12 mouse cellular contexts compared by ENCODE assay signal in the genomic region with DNA sequence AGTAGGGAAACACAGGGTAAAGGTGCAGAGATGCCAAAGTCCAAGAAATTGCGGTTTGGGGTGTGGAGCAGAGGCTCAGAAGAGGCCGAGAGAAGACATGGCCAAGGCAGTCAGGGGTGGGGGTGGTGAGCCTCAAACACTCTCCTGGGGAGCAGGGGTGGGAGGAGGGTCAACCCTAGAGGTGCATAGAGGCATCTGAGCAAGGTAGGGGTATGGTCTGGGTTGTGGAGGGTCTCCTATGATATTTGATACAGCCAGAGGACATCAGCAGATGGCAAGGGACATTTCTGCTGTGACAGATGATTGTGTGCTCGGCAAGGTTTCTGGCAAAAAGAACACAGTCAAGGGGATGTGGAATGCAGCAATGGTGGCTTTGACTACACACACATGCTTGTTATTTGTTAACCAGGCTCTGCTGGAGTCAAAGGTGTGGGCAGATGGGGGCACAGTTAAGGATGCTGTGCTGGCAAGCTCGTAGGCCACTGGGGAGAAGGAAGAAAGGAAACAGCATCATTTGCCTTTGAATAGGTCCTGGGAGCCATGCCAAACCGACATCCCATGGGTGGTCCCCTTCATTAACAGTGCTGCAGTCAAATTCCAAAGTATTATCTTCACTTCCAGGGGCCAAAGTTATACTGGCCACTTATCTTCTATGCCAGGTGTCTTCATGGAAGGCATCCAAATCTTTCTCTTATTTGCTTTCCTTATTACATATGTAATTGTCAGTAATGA. TPM values are rescaled to one million over a fixed set of nuclear protein-coding genes. Genes with fewer than 3 reads are reported as not detected.
DNase-seq lines count a peak whose midpoint lies in the region; ATAC-seq lines count a peak whose summit lies in the region.
"Had no signal": no experiment of that assay in that cellular context is flagged by ENCODE, and none has a peak within 500 bp of the region (broad histone marks: within the 10 kb centered on the region; RNA-seq: fewer than 3 reads in every experiment).

No protein-coding gene starts in this region.

- H3K27me3 ChIP-seq in hindbrain, embryonic 12.5 days, result no peaks in the 10 kb centered on the region
- H3K27me3 ChIP-seq in hindbrain, embryonic 11.5 days (ENCODE audit: control insufficient read depth, insufficient read depth, low read length), result no peaks in the 10 kb centered on the region
- H3K27me3 ChIP-seq in hindbrain, embryonic 16.5 days (replicated peaks; ENCODE audit: control insufficient read depth, insufficient read depth, low read length), result no peaks in the 10 kb centered on the region
- H3K27me3 ChIP-seq: limb, embryonic 13.5 days had no signal

- no peak for DNase-seq in hindbrain, embryonic 11.5 days (ENCODE audit: low spot score)
- DNase-seq in MN1 (ENCODE audit: low spot score), result peak; percentile 44
- DNase-seq in lung, postnatal 4 days, result peak; percentile 63 to 72
- no peak for DNase-seq in frontal cortex, adult 2 months (ENCODE audit: extremely low spot score in 1 of 2, low spot score in 1 of 2)
- no peak for DNase-seq in embryo, embryonic 10 days (ENCODE audit: low spot score)
- DNase-seq in heart, postnatal 36 days, result no peak
- DNase-seq: cerebellum, adult 9-10 months had no signal

- H3K4me2 ChIP-seq in hindbrain, embryonic 12.5 days (replicated peaks), result no peak overlapping the region
- H3K4me2 ChIP-seq in hindbrain, embryonic 11.5 days (replicated peaks; ENCODE audit: low read depth, low read length), result no peak overlapping the region
- no peak overlapping the region for H3K4me2 ChIP-seq in hindbrain, embryonic 16.5 days (ENCODE audit: low read length)
- H3K4me2 ChIP-seq: limb, embryonic 13.5 days had no signal

- 31% methylated on average over 5 of the region's 5 CpGs for WGBS in hindbrain, embryonic 12.5 days
- WGBS in hindbrain, embryonic 11.5 days, result 24% methylated on average over 5 of the region's 5 CpGs
- 23% methylated on average over 5 of the region's 5 CpGs for WGBS in hindbrain, embryonic 16.5 days

- H3K9me3 ChIP-seq in hindbrain, embryonic 12.5 days (replicated peaks), result no peaks in the 10 kb centered on the region
- no peaks in the 10 kb centered on the region for H3K9me3 ChIP-seq in hindbrain, embryonic 11.5 days (ENCODE audit: control insufficient read depth, low read length)
- H3K9me3 ChIP-seq in hindbrain, embryonic 16.5 days (ENCODE audit: control insufficient read depth, low read length), result no peaks in the 10 kb centered on the region
- H3K9me3 ChIP-seq: G1E; limb, embryonic 13.5 days had no signal

- H3K4me1 ChIP-seq in hindbrain, embryonic 12.5 days, result peaks cover 7% of the 10 kb centered on the region
- H3K4me1 ChIP-seq in hindbrain, embryonic 11.5 days (replicated peaks; ENCODE audit: control insufficient read depth, insufficient read depth, low read length), result no peaks in the 10 kb centered on the region
- peaks cover 5% of the 10 kb centered on the region; the same call in 1 of the 2 replicates for H3K4me1 ChIP-seq in hindbrain, embryonic 16.5 days (ENCODE audit: control insufficient read depth, insufficient read depth, low read depth, low read length)

- intact Hi-C loops in heart, postnatal 36 days (cut with DNase I), result no loop called here

- H3K27ac ChIP-seq in hindbrain, embryonic 12.5 days, result no peak overlapping the region
- H3K27ac ChIP-seq in hindbrain, embryonic 11.5 days (ENCODE audit: low read depth, low read length), result no peak overlapping the region
- H3K27ac ChIP-seq in hindbrain, embryonic 16.5 days (ENCODE audit: low read depth, low read length), result no peak overlapping the region
- H3K27ac ChIP-seq: heart, adult 2 months; limb, embryonic 13.5 days had no signal

- no peaks in the 10 kb centered on the region for H3K36me3 ChIP-seq in hindbrain, embryonic 12.5 days
- no peaks in the 10 kb centered on the region for H3K36me3 ChIP-seq in hindbrain, embryonic 11.5 days (ENCODE audit: control insufficient read depth, insufficient read depth, low read length)
- H3K36me3 ChIP-seq in hindbrain, embryonic 16.5 days (ENCODE audit: control insufficient read depth, insufficient read depth, low read length), result no peaks in the 10 kb centered on the region
- H3K36me3 ChIP-seq: G1E; limb, embryonic 13.5 days had no signal

- H3K9ac ChIP-seq in hindbrain, embryonic 12.5 days, result no peak overlapping the region
- no peak overlapping the region for H3K9ac ChIP-seq in hindbrain, embryonic 11.5 days (ENCODE audit: low read depth, low read length)
- no peak overlapping the region for H3K9ac ChIP-seq in hindbrain, embryonic 16.5 days (ENCODE audit: low read depth, low read length)
- H3K9ac ChIP-seq: limb, embryonic 13.5 days had no signal

- H3K4me3 ChIP-seq in hindbrain, embryonic 12.5 days, result no peak overlapping the region
- H3K4me3 ChIP-seq in hindbrain, embryonic 11.5 days (ENCODE audit: low read depth, low read length), result no peak overlapping the region
- H3K4me3 ChIP-seq in hindbrain, embryonic 16.5 days (ENCODE audit: low read length), result no peak overlapping the region
- H3K4me3 ChIP-seq: heart, adult 2 months; limb, embryonic 13.5 days had no signal

- ATAC-seq in hindbrain, embryonic 12.5 days (ENCODE audit: low FRiP score), result peak; percentile 79
- no peak for ATAC-seq in hindbrain, embryonic 11.5 days (ENCODE audit: low FRiP score)
- ATAC-seq in hindbrain, embryonic 16.5 days, result peak; percentile 87

RNA-seq across cellular contexts. Expression of a gene that starts 2.4 kb away (rescaled TPM):
- polyA plus RNA-seq in hindbrain, embryonic 12.5 days (2016; fragmentation: Nextera tagmentation; extraction: Ambion mirVana), result 14.9 and 15.8 TPM in 2 replicates
- polyA plus RNA-seq in hindbrain, embryonic 11.5 days (2014; fragmentation: Nextera tagmentation; extraction: Ambion mirVana), result 16.9 and 17.5 TPM in 2 replicates
- 26.9 and 29.5 TPM in 2 replicates for polyA plus RNA-seq in hindbrain, embryonic 16.5 days (2015; fragmentation: Nextera tagmentation; extraction: Ambion mirVana)
- 10.7 and 13.6 TPM in 2 replicates for polyA plus RNA-seq in frontal cortex, adult 2 months (2012; rRNA removed)
- 10 to 100 TPM; 12.8 to 13.5 TPM for total RNA-seq in heart, postnatal 36 days (2021)

RNA-seq across cellular contexts. Expression of a gene that starts 37.7 kb away (rescaled TPM):
- polyA plus RNA-seq in hindbrain, embryonic 12.5 days (2016; fragmentation: Nextera tagmentation; extraction: Ambion mirVana), result 9.0 and 10.3 TPM in 2 replicates
- polyA plus RNA-seq in hindbrain, embryonic 11.5 days (2014; fragmentation: Nextera tagmentation; extraction: Ambion mirVana), result 6.7 and 9.1 TPM in 2 replicates
- polyA plus RNA-seq in hindbrain, embryonic 16.5 days (2015; fragmentation: Nextera tagmentation; extraction: Ambion mirVana), result 6.5 and 9.8 TPM in 2 replicates
- polyA plus RNA-seq in frontal cortex, adult 2 months (2012; rRNA removed), result 4.1 and 4.8 TPM in 2 replicates
- total RNA-seq in heart, postnatal 36 days (2021), result 1 to 10 TPM; 2.8 to 3.2 TPM
- total RNA-seq: G1E had no signal
- polyA plus RNA-seq: G1E had no signal

Comparison
In these comparisons a context has a peak if more than half of its experiments do, and no peak if none do; other contexts are left out.
1. DNase-seq: peak in MN1 (single experiment) and lung, postnatal 4 days (2 of 2); none in hindbrain, embryonic 11.5 days (single experiment), frontal cortex, adult 2 months (0 of 2), embryo, embryonic 10 days (single experiment) and heart, postnatal 36 days (0 of 2).